Mouse (Mus musculus) embryo, embryonic 9.5 days (tissue): ENCODE results near the gene Map3k4.

Experiments
- DNase-seq: peaks from one replicate; pipeline ENCODE4 v3.0.0-alpha.2; 2017; ENCODE audit errors: extremely low spot score

Map3k4 gene

GRCm38 (mm10) chr17:12271805-12272204 lies 46.8 kb downstream of the Map3k4 start:
- no peak for DNase-seq

- no peak for DNase-seq
Observed at GRCm38 (mm10) chr17:12268538-12268937, 50.1 kb downstream of the Map3k4 start.

GRCm38 (mm10) chr17:12268091-12268490 lies 50.5 kb downstream of the Map3k4 start:
- no peak for DNase-seq

GRCm38 (mm10) chr17:12265969-12266925 lies 52.3 kb downstream of the Map3k4 start:
- peak; percentile 48 for DNase-seq

GRCm38 (mm10) chr17:12264293-12264692 lies 54.3 kb downstream of the Map3k4 start:
- no peak for DNase-seq

- no peak for DNase-seq
Observed at GRCm38 (mm10) chr17:12263787-12264186, 54.8 kb downstream of the Map3k4 start.

GRCm38 (mm10) chr17:12262851-12263250 lies 55.7 kb downstream of the Map3k4 start:
- DNase-seq = no peak

GRCm38 (mm10) chr17:12261887-12262286 lies 56.7 kb downstream of the Map3k4 start:
- DNase-seq = no peak

GRCm38 (mm10) chr17:12261376-12261775 lies 57.2 kb downstream of the Map3k4 start:
- no peak for DNase-seq

- DNase-seq = no peak
Observed at GRCm38 (mm10) chr17:12259957-12260356, 58.6 kb downstream of the Map3k4 start.

GRCm38 (mm10) chr17:12258517-12258916 lies 60.1 kb downstream of the Map3k4 start:
- DNase-seq = no peak

- no peak for DNase-seq
Observed at GRCm38 (mm10) chr17:12256142-12256541, 62.5 kb downstream of the Map3k4 start.

- DNase-seq = no peak
Observed at GRCm38 (mm10) chr17:12250581-12250980, 68.0 kb downstream of the Map3k4 start.

- no peak for DNase-seq
Observed at GRCm38 (mm10) chr17:12249783-12250504, 68.7 kb downstream of the Map3k4 start.

GRCm38 (mm10) chr17:12240701-12241100 lies 77.9 kb downstream of the Map3k4 start:
- no peak for DNase-seq

GRCm38 (mm10) chr17:12232724-12233123 lies 85.9 kb downstream of the Map3k4 start:
- DNase-seq = no peak

GRCm38 (mm10) chr17:12231087-12231486 lies 87.5 kb downstream of the Map3k4 start:
- no peak for DNase-seq

- DNase-seq = no peak
Observed at GRCm38 (mm10) chr17:12230167-12230566, 88.4 kb downstream of the Map3k4 start.

GRCm38 (mm10) chr17:12229756-12230155 lies 88.8 kb downstream of the Map3k4 start:
- no peak for DNase-seq

GRCm38 (mm10) chr17:12228471-12228870 lies 90.1 kb downstream of the Map3k4 start:
- no peak for DNase-seq

GRCm38 (mm10) chr17:12228001-12228400 lies 90.6 kb downstream of the Map3k4 start:
- DNase-seq = no peak

GRCm38 (mm10) chr17:12226551-12226950 lies 92.0 kb downstream of the Map3k4 start:
- DNase-seq = peak; percentile 61

- no peak for DNase-seq
Observed at GRCm38 (mm10) chr17:12225227-12225626, 93.4 kb downstream of the Map3k4 start.
